Mouse (Mus musculus) embryo, embryonic 10 days (tissue): ENCODE measurements around the gene Sh2b3.
"Not testable (repeated sequence)": the region's sequence is repeated elsewhere in the genome, so short reads cannot be mapped to it uniquely, and the experiment has no call there.

ENCODE experiments used
- DNase-seq: peaks from one replicate; pipeline ENCODE4 v3.0.0-alpha.2; 2015; ENCODE audit warnings: low spot score

The Sh2b3 gene

DNA sequence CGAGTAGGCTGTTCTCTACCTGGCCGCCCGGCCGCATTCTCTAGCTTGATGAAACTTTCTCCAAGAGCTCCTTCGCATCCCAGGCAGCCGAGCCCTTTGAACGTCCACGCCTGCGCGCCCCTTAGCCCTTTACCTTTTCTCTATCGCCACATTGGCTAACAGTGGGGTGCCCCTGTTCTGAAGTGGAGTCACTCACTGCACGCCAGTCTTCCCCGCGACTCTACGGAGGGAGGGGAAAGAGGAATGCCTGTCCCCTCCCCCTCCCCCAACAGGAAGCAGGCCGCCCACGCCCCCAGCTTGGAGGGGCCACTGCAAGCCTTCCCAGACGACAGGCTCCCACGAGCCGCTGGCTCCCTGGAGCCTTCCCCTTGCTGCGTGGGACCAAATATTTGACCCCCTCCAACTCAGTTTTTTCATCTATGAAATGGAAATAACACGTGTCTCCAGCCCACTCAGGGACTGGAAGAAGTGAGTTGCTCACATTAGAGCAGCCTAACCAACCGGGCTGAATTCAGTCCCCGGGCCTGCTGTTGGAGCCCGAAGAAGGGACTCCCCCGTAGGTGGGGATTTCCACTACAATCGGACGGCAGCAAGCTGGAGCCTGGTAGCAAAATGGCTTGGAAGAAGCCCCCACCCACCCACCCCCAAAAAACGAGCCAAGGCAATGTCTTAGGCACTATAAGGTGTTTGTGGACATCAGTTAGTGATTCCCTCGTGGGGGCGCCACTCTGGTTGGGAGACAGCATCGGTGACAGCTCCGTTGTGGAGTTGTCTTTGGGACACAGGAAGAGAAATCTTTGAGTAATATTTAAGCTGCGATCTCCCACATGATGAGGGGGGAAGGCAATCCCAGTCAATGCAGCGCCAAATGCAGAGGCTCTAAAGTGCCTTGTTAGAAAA lies at the start of gene Sh2b3:
Gene Sh2b3, minus strand, starts transcription at position 206 of the 900 bp plus-strand sequence.
- DNase-seq: no peak

GRCm38 (mm10) chr5:121883356-121883755 lies 45.9 kb upstream of the Sh2b3 start:
- no peak for DNase-seq

GRCm38 (mm10) chr5:121879211-121879610 lies 41.8 kb upstream of the Sh2b3 start:
- DNase-seq: peak; percentile 32

DNA sequence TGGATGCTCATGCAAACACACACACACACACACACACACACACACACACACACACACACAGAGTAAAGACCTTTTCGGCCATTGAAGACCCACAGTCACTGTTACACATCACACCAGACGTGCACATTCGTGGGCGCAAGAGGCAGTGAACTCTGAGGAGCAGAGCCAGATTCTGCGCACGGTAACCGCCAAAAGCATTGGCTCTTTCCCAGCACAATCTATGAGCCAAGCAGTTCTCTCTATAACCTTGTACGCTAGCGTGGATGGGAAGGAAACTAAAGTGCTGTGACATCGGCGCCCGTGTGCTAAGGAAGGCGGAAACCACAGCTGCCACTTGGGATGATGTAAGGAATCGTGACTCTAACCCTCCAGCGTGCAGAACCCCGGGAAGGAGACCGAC lies 41.3 kb upstream of the Sh2b3 start:
- no peak for DNase-seq

- no peak for DNase-seq
Measured at GRCm38 (mm10) chr5:121876901-121877300, 39.5 kb upstream of the Sh2b3 start.

GRCm38 (mm10) chr5:121875041-121875440 lies 37.6 kb upstream of the Sh2b3 start:
- DNase-seq: no peak

DNA sequence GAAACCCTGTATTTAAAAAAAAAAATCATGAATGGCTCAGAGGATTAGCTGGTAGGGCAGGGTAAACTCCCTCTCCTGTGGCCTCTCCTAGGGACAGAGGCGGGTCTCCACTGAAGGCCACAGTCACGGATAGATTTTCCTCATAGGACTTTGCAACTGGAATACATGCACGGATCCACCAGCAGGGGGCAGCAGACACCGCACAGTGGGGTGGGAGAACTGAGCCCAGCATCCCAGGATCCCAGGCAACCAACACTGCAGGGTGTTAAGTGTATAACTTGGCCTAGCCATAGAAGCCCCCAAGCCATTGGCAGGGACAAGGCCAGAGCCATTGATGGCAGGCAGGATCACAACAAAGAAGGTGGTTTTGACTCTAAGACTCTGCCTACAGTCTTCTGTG lies 34.7 kb upstream of the Sh2b3 start:
- DNase-seq: peak; percentile 93

DNA sequence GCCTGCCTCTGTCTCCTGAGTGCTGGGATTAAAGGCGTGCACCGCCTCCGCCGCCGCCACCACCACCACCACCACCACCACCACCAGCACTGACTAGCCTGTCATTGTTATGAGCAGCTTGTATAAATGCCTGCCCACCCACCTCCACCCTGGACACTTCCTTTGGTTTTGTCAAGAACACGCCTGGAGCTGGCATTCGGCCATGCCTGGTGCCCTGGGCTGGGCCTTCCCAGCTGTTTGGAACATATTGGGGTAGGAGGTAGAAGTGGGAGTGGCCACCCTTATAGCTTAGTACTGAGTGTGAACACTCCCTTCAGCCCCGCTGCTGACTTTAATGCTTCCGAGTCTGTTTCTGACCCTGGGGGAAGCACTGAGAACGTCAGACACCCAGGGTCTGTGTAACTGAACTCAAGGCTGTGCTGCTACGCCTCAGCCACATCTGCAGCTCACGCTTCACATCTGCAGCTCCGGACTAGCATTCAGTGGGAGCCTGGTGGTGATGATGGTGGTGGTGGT lies 34.1 kb upstream of the Sh2b3 start:
- DNase-seq: no peak

GRCm38 (mm10) chr5:121870832-121871231 lies 33.4 kb upstream of the Sh2b3 start:
- no peak for DNase-seq

DNA sequence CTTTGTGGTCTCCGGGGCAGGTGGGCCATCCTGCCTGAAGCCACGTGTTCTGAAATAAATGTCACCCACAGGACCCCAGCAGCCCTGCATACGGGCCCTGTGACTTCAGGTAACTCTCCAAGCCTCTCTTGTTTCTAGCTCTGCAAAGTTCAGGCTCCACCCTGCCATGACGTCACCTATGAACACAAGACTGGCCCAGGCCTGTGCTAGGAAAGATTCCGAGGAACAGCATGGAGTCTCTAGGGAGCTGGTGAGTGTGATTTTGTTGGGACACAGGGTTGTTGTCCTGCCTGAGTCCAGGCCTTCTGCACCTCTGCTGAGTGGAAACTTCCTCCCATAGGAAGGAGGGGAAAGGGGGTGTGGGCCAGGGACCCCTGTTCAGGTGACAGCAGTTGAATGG lies 30.5 kb upstream of the Sh2b3 start:
- no peak for DNase-seq

DNA sequence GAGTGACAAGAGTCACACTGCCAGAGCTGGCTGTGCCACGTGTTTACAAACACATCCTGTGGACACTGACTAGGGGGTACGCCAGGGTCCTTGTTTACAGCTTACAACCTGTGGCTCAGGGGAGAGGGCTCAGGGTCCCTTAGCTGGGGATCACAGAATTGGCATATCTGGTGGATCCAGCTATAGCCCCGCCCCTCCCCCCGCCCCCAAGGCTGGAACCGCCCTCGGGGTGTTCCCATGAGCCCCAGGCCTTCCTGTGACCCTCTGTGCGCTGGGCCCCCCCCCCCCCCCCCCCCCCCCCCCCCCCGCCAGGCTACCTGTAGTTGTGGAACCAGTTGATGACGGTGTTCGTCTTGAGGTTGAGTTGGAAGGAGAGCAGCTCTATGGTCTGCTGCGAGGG lies 26.9 kb upstream of the Sh2b3 start:
- DNase-seq: no peak

DNA sequence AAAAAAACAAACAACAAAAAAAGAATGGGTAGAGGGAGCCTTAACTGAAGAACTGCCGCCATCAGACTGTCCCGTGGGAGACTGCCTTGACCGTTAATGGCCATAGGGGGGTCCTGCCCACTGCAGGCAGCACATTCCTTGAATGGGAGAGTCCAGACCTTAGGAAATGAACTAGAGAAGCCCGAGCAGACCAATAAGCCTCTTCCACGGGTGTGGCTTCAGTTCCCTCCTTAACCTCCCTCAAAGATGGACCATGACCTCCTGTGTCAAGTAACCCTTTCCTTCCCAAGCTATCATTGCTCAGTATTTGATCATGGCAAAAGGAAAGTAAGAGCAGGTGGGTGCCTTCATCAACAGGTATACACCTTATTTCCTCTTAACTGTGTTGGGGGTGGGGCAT lies 24.5 kb upstream of the Sh2b3 start:
- no peak for DNase-seq

GRCm38 (mm10) chr5:121858427-121858826 lies 21.0 kb upstream of the Sh2b3 start:
- DNase-seq: no peak

GRCm38 (mm10) chr5:121856740-121857139 lies 19.3 kb upstream of the Sh2b3 start:
- no peak for DNase-seq

DNA sequence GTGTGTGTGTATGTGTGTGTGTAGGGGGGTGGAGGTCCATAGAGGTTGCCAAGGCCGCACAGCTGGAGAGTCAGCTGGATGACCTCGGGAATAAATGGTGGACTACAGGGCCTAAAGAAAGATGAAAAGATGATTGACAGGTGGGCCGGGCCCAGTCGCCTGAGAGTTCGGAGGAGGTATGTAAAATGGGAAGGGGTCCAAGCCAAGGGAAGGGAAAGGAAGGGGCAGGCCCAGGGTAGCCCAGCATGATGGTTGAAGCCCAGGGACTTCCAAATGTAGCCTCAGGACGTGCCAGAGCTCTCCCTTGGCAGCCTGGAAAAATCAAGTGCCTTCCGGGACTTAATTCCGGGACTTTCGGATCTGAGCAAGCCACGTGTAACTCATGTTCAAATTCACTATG lies 17.3 kb upstream of the Sh2b3 start:
- no peak for DNase-seq

- no peak for DNase-seq
Measured at GRCm38 (mm10) chr5:121853368-121854051, 16.1 kb upstream of the Sh2b3 start.

GRCm38 (mm10) chr5:121849478-121850349 lies 12.3 kb upstream of the Sh2b3 start:
- no peak for DNase-seq

- DNase-seq: peak; percentile 90
Measured at GRCm38 (mm10) chr5:121848743-121849142, 11.3 kb upstream of the Sh2b3 start, which contains the start of gene Pheta1. TSS of gene Pheta1 (plus strand) at chr5:121848984.

- peak; percentile 77 for DNase-seq
Measured at GRCm38 (mm10) chr5:121848035-121848519, 10.6 kb upstream of the Sh2b3 start.

- DNase-seq: not testable (repeated sequence)
Measured at GRCm38 (mm10) chr5:121847269-121847668, 9.8 kb upstream of the Sh2b3 start.

DNA sequence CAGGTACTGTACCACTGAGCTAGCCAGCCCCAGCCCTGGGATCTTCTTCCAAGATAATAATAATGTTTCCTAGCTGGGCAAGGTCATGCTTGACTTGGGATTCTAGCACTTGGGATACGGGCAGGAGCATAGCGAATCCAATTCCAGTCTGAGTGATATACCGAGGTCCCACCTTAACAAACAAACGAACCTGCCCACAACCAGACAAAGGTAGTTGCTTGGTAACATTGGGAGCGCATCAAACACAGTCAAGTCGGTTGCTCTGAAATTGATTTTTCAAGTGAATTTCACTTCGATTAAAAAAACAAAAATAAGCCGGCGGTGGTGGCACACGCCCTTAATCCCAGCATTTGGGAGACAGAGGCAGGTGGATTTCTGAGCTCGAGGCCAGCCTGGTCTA lies 8.9 kb upstream of the Sh2b3 start:
- DNase-seq: no peak

- DNase-seq: no peak
Measured at GRCm38 (mm10) chr5:121845361-121845760, 7.9 kb upstream of the Sh2b3 start.
